Mouse (Mus musculus) liver, postnatal 0 days (tissue): Measurements from ENCODE around the gene Ercc1. TPM values are rescaled to one million over a fixed set of nuclear protein-coding genes. Genes with fewer than 3 reads are reported as not detected.

Source experiments
- ATAC-seq: fragments of 200-750 bp; cut with Nextera tagmentation; 2 replicates; pipeline ENCODE4 v1.8.0; 2017; ENCODE audit warnings: mild to moderate bottlenecking, moderate library complexity
- DNase-seq: peaks from one replicate; pipeline ENCODE4 v3.0.0-alpha.2; 2016
- H3K27ac ChIP-seq: fragments of 300-500 bp; sonication (generic); 2 replicates; pipeline ENCODE4 v1.5.1; 2014; ENCODE audit warnings: antibody characterized with exemption, moderate library complexity, mild to moderate bottlenecking, low read depth
- H3K27me3 ChIP-seq: fragments of 300-500 bp; sonication (generic); 2 replicates; pipeline ENCODE4 v1.6.1; 2014; ENCODE audit warnings: low read length, control low read depth, mixed read lengths; ENCODE audit not compliant: insufficient read depth
- H3K36me3 ChIP-seq: fragments of 300-500 bp; sonication (generic); replicated peaks from 2 replicates; pipeline ENCODE4 v1.6.1; 2014; ENCODE audit warnings: mild to moderate bottlenecking, control low read depth, low read length, moderate library complexity, mixed read lengths; ENCODE audit not compliant: insufficient read depth
- H3K4me1 ChIP-seq: fragments of 300-500 bp; sonication (generic); 2 replicates; pipeline ENCODE4 v1.6.1; 2014; ENCODE audit warnings: antibody characterized with exemption, mild to moderate bottlenecking, control low read depth; ENCODE audit not compliant: insufficient read depth
- H3K4me2 ChIP-seq: fragments of 300-500 bp; sonication (generic); 2 replicates; pipeline ENCODE4 v1.6.1; 2014; ENCODE audit warnings: low read depth, mild to moderate bottlenecking, low read length, moderate library complexity, mixed read lengths
- H3K4me3 ChIP-seq: fragments of 300-500 bp; sonication (generic); 2 replicates; pipeline ENCODE4 v1.5.1; 2014; ENCODE audit warnings: low read depth, low read length
- H3K9ac ChIP-seq: fragments of 300-500 bp; sonication (generic); replicated peaks from 2 replicates; pipeline ENCODE4 v1.6.1; 2014; ENCODE audit warnings: mild to moderate bottlenecking, moderate library complexity
- H3K9me3 ChIP-seq: fragments of 300-500 bp; sonication (generic); 2 replicates; pipeline ENCODE4 v1.6.1; 2016; ENCODE audit warnings: mild to moderate bottlenecking, control low read depth, low read length, mixed read lengths
- CTCF ChIP-seq: sonication (generic); IDR thresholded peaks from 2 replicates; pipeline ENCODE4 v1.5.1; 2016; ENCODE audit warnings: antibody characterized with exemption, low read depth
- EP300 ChIP-seq: IDR thresholded peaks from 2 replicates; pipeline ENCODE4 v1.6.1; 2016; ENCODE audit warnings: antibody characterized with exemption, low read depth, mild to moderate bottlenecking
- WGBS: fragments of 180-500 bp; shearing (Covaris S2); extraction: QIAGEN DNeasy Blood & Tissue Kit; methylation state at CpG from one replicate; pipeline ENCODE4 v1.1.7; 2014; ENCODE audit not compliant: insufficient replicate concordance; 5-methylcytosine and 5-hydroxymethylcytosine counted together
- polyA plus RNA-seq: library from polyadenylated mRNA; unstranded; fragments of >200 nt; fragmentation: Nextera tagmentation; extraction: Ambion mirVana; gene quantifications from 2 replicates; pipeline ENCODE4 v1.2.1, GENCODE M21; 2015

Ercc1 gene
- polyA plus RNA-seq, 1 experiment from 2014 or later: 9.8 TPM

- H3K4me3 ChIP-seq: peak overlapping the region; percentile 24; the same call in 1 of the 2 replicates
- 2% methylated on average over 41 of the region's 41 CpGs for WGBS
- no peak overlapping the region for H3K27ac ChIP-seq
- no peak for ATAC-seq
- peaks cover 30% of the 10 kb centered on the region for H3K4me1 ChIP-seq
- H3K36me3 ChIP-seq: no peaks in the 10 kb centered on the region
- peaks cover 23% of the 10 kb centered on the region for H3K27me3 ChIP-seq
- no peak for DNase-seq
- peak overlapping the region; percentile 58 for H3K4me2 ChIP-seq
- H3K9ac ChIP-seq: peak overlapping the region; percentile 26; the same call in 1 of the 2 replicates
- no peak for TF ChIP-seq EP300
- TF ChIP-seq CTCF: no peak
- no peaks in the 10 kb centered on the region for H3K9me3 ChIP-seq
Observed at GRCm38 (mm10) chr7:19341761-19342409, 2.7 kb upstream of the Ercc1 start.

- H3K27me3 ChIP-seq: peaks cover 23% of the 10 kb centered on the region
- H3K9ac ChIP-seq: no peak overlapping the region
- ATAC-seq: no peak
Observed at GRCm38 (mm10) chr7:19342481-19343027, 2.0 kb upstream of the Ercc1 start.

GRCm38 (mm10) chr7:19343210-19343808, 1.3 kb upstream of the Ercc1 start:
- WGBS: under 1% methylated on average over 11 of the region's 11 CpGs
- H3K27me3 ChIP-seq: peaks cover 23% of the 10 kb centered on the region
- H3K36me3 ChIP-seq: no peaks in the 10 kb centered on the region
- no peaks in the 10 kb centered on the region for H3K9me3 ChIP-seq
- ATAC-seq (no peak), DNase-seq (peak; percentile 85)
- no peak overlapping the region for H3K27ac ChIP-seq
- no peak overlapping the region for H3K9ac ChIP-seq
- H3K4me2 ChIP-seq: peak overlapping the region; percentile 40
- TF ChIP-seq CTCF (peak; percentile 96), EP300 (no peak)
- peaks cover 30% of the 10 kb centered on the region for H3K4me1 ChIP-seq
- no peak overlapping the region for H3K4me3 ChIP-seq

More at GRCm38 (mm10) chr7:19342481-19343027, 2.0 kb upstream of the Ercc1 start:
- under 1% methylated on average over 27 of the region's 27 CpGs for WGBS
- H3K4me2 ChIP-seq: peak overlapping the region; percentile 58
- H3K4me3 ChIP-seq: peak overlapping the region; percentile 24
- H3K36me3 ChIP-seq: no peaks in the 10 kb centered on the region
- DNase-seq: peak; percentile 87
- peak; percentile 98 for TF ChIP-seq CTCF
- TF ChIP-seq EP300: no peak
- no peak overlapping the region for H3K27ac ChIP-seq
- no peaks in the 10 kb centered on the region for H3K9me3 ChIP-seq
- peaks cover 30% of the 10 kb centered on the region for H3K4me1 ChIP-seq

GRCm38 (mm10) chr7:19344938-19345471, 427 bp downstream of the Ercc1 start:
- H3K9ac ChIP-seq: peak overlapping the region; percentile 58
- peaks cover 23% of the 10 kb centered on the region for H3K27me3 ChIP-seq
- no peaks in the 10 kb centered on the region for H3K9me3 ChIP-seq
- TF ChIP-seq CTCF: no peak
- DNase-seq: peak; percentile 97
- peak overlapping the region; percentile 63 for H3K4me3 ChIP-seq
- under 1% methylated on average over 31 of the region's 31 CpGs for WGBS
- H3K36me3 ChIP-seq: 0 out of 2 replicates have a peak, but pooled peaks cover 4% of the 10 kb centered on the region
- peak; percentile 98 for ATAC-seq
- peaks cover 30% of the 10 kb centered on the region for H3K4me1 ChIP-seq
- peak overlapping the region; percentile 75 for H3K4me2 ChIP-seq
- peak overlapping the region; percentile 56; the same call in 1 of the 2 replicates for H3K27ac ChIP-seq

GRCm38 (mm10) chr7:19349188-19349915, 4.8 kb downstream of the Ercc1 start:
- Histone ChIP-seq H3K9me3 (no peaks in the 10 kb centered on the region), H3K4me3 (no peak overlapping the region), H3K9ac (no peak overlapping the region), H3K36me3 (peaks cover 7% of the 10 kb centered on the region), H3K4me1 (peaks cover 11% of the 10 kb centered on the region), H3K27me3 (no peaks in the 10 kb centered on the region), H3K4me2 (no peak overlapping the region), H3K27ac (no peak overlapping the region)
- 71% methylated on average over 13 of the region's 13 CpGs for WGBS
- DNase-seq: no peak
- no peak for ATAC-seq
- TF ChIP-seq EP300: no peak
- TF ChIP-seq CTCF: no peak
